Mouse (Mus musculus) monocyte, adult 5-6 weeks (primary cell): Measurements from ENCODE around the gene Gatad2b. TPM values are rescaled to one million over a fixed set of nuclear protein-coding genes. Genes with fewer than 3 reads are reported as not detected.
"Not testable (repeated sequence)": the region's sequence is repeated elsewhere in the genome, so short reads cannot be mapped to it uniquely, and the experiment has no call there.

Experiments used
- ATAC-seq: fragments of 153-309, 156-312 bp; replicated peaks from 2 replicates; pipeline ENCODE4 v1.8.0; 2017; ENCODE audit warnings: mild to moderate bottlenecking; ENCODE audit not compliant: low TSS enrichment, insufficient number of reproducible peaks, severe bottlenecking, poor library complexity, low FRiP score
- total RNA-seq: library from RNA; stranded (forward); fragments of 200-1000, 200-491, 200-594 nt; gene quantifications from 3 replicates; pipeline ENCODE4 v1.2.3, GENCODE M21; 2017

Gatad2b gene
- total RNA-seq, 1 experiment from 2014 or later, result 34.1 TPM

DNA sequence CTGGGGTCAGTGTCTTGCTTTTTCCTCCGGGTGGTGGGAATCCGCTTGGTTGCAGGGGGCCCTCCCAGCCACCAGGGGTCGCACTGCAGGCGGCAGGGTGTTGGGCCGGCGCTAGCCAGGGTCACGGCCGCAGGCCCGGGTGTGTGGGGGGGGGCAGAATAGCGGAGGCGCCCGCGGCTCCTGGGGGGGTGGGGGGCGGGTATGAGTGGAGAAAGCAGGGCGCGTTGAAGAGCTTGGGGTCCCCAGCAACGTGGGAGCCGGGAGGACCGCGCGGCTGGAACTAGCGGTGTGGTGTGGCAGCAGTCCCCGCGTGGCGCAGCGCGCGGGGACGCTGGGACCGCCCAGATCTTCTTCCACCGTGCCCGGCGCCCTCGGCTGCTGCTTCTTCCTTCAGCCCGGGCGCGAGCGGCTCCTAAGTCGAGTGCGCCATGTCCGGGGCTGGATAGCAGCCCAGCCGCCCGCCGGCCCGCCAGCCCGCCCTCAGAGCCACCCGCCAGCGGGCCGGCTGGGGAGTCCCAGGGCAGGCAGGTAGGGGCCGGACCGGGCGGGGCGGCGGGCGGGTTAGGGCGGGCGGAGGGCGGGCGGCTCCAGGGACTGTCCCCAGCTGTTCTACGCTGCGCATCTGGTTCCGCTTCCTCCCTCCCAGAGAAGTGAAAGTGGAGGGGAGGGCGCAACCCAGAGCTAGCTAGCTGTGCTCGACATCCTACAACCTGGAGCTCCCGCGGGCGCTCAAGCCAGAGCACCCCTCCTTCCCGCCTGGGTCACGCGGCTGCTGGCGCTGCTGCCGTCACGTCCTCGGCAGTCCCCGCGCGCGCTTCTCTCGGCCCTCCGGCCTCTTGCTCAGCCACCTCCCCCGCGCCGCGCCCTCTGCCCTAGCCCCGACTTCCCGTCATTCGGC lies 27.7 kb upstream of the Gatad2b start, which contains the start of gene Dennd4b:
Dennd4b (plus strand) TSS at position 152 of the 898 bp plus-strand sequence.
- peak; percentile 73 for ATAC-seq

DNA sequence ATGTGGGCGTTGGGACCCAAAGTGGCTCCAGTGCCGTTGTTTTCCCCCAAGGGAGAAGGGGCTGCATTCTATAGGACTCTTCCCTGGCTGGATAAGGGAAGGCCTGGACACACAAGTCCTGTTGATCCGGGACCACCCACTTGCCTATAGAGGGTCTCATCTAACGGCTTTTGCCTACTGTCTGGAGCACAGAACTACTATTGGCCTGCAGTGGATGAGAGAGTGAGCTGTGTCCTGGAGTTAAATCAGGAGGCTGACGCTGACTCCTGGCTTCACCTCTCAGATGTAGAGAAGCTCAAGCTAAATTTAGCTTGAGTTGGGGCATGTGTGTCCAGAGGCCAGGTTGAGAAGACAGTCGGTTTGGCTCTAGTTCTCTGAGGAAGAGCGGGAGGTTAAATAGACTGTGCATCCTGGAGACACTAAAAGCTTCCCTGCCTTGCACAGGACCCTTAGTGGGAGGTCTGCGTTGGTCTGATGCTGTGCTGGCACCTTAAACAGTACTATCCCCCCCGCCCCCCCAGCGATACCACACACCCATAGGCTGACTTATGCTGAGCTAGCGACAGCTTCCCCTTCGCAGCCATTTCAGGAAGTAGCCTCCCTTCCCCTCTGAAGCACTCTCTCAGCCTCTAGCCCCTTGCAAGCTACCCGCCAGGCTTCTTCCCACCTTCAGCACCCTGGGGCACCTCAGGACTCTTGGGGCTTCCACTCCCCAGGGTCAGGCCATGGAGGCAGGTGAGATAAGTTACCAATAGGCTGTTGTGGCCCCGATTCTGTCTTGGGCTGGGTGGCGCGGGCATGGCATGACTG lies 26.8 kb upstream of the Gatad2b start:
- ATAC-seq, result peak; percentile 41

DNA sequence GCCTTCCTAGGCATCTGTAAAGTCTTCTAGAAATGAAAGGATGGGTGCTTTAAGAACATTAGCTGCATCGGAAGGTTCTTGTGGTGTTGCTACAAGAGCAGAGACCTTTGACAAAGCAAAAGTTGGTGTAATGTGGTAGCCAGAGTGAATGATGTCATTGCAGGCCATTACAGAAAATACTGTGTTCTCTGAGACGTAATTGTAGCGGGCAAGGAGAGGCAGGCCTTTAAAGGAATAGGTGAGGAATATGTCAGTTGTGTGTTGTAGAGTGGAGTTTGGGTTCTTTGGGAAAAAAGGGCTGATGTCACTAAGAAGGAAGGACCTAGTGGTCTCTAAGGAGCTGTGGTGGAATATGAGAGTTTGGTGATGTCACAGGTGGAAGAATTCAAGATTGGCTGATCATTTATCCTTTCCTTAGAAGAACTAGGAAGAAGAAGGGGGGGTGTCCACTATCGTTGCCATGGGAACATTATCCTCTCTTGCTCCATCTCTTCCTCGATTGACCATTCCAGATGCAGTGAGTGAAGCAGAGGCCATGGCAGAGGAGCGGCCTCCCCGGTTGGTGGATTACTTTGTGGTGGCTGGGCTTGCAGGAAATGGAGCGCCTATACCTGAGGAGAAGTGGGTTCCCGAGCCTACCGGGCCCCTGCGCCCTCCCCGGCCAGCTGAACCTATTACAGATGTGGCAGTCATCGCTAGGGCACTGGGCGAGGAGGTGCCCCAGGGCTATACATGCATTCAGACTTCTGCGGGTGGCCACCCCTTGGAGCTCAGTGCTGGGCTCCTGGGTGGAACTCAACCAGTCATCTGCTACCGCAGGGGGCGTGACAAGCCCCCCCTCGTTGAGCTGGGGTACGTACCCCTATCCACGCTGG lies 25.8 kb upstream of the Gatad2b start:
- ATAC-seq, result no peak

DNA sequence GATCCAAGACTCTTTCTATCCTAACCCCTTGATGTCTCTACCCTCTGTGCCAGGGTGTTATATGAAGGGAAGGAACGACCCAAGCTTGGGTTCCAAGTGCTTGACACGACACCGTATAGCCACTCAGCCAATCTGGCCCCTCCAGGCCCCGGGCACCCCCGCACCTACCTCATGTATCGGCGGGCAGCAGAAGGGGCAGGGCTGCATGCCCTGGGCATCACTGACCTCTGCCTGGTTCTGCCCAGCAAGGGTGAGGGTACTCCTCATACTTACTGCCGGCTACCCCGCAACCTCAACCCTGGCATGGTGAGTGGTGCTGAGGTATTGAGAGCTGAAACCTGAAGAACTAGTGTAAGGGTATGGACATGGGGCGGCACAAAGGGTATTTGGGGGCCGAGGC lies 24.8 kb upstream of the Gatad2b start:
- no peak for ATAC-seq

DNA sequence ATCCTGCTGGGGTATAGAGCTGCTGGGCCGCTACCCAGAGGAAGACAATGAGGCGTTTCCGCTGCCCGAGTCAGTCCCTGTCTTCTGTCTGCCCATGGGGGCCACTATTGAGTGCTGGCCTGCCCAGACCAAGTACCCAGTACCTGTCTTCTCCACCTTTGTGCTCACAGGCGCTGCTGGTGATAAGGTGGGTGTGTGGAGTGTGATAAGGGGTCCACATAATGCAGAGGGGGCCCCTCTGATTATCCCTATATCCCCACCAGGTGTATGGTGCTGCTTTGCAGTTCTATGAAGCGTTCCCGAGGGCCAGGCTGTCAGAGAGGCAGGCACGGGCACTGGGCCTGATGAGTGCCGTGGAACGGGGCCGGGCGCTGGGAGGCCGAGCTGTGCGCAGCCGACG lies 24.0 kb upstream of the Gatad2b start:
- ATAC-seq, result no peak

DNA sequence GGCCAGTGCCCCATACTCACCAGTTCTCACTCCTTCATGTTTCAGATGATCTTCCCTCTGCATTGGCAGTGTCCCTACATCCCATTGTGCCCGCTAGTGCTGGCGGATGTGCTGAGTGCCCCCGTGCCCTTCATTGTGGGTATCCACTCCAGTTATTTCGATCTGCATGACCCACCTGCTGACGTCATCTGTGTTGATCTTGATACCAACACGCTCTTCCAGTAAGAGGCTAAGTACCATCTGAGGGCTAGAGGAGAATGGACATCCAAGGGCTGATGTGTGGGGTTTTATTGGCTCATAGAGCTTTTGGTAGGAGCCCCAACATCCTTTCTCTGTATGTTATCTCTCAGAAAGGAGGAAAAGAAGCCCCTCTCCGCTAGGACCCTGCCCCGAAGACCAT lies 22.2 kb upstream of the Gatad2b start:
- ATAC-seq, result no peak

DNA sequence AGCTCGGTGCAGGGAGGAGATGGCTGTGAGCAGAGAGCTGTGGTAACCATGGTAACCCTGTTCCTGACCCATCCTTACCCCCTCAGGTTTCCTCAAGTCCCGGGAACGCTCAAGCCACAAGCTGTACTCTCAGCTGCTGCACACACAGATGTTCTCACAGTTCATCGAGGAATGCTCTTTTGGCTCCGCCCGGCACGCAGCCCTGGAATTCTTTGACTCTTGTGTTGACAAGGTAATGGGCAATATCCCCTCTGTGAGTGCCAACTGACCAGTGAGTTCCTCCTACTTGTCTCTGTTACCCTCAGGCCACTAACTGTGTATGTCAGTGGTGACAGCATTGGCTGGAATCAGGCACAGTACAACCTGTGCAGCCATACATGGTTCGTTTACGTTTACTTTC lies 20.8 kb upstream of the Gatad2b start:
- ATAC-seq, result no peak

DNA sequence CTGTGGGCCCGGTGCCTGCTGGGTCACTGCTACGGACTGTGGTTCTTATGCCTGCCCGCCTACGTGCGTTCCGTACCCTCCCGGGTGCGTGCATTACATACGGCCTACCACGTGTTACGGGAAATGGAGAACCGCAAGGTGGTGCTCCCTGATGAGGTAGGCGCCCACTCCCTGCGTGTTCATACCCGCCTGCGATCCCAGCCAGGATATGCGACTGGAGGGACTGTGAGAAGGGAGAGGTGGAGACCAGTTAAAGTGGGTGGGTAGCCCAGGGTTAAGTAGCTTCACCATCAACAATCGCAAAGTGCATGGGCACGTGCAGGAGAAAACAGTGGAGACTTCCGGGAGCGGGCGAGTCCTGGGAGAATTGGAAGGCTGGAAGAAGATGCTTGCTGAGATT lies 19.1 kb upstream of the Gatad2b start:
- ATAC-seq, result no peak

DNA sequence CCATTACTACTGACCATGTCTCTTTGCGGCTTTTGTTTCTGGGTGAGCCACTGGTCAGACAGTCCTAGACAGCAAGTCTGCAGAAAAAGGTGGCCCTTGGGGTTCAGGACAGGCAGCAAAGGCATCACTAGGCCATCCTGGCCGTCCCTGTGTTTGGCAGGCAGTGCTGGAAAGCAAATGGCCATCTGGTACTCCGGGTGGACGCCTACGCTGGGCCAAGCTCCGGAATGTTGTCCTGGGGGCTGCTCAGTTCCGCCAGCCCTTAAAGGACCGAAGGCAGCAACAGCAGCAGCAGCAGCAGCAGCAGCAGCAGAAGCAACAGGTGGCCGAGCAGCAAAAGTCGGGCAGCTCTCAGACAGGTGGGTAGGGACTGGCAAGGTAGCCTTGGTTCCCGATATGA lies 17.7 kb upstream of the Gatad2b start:
- ATAC-seq, result no peak

DNA sequence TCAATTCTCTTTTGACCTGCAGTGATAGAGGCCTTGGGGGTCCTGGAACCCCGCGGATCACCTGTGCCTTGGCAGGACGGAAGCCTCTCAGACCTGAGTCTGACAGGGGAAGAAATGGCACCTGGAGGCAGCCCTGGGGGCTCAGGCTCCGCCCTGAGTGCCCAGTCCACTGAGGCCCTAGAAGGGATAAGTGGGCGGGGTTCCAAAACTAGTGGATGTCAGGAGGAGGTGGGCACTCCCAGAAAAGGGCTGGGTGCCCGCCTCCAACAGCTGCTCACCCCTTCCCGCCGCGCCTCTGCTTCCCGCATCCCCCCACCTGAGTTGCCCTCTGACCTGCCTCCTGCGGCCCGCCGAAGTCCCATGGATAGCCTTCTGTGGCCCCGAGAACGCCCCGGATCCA lies 16.1 kb upstream of the Gatad2b start:
- no peak for ATAC-seq

DNA sequence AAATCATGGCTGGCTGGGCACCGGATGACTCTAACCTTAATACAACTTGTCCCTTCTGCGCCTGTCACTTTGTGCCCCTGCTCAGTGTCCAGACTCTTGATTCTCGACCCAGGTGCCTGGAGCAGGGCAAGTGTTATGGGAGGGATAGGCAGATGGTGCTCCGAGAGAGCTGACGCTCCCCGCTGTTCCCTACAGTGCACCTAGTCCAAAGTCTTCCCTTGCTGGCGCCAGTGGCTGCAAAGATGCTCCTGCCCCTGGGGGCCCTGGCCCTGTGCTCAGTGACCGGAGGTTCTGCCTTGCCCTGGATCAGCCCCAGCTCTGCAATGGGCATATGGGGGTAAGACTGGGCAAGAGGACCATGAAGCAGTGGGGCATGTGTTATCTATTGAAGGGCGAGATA lies 15.2 kb upstream of the Gatad2b start:
- ATAC-seq, result no peak

DNA sequence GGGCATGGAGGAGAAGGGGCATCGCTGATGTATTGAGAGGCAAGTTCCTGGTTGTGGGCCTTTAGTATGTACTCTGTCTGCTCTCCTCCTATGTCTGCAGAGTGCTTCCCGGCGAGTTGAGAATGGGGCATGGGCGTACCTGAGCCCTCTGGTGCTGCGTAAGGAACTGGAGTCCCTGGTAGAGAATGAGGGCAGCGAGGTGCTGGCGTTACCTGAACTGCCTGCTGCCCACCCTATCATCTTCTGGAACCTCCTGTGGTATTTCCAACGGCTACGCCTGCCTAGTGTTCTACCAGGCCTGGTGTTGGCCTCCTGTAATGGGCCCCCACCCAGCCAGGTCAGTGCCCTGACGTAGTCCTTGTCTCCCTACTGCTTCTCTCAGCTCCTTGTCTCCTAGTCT lies 14.8 kb upstream of the Gatad2b start:
- ATAC-seq, result no peak

DNA sequence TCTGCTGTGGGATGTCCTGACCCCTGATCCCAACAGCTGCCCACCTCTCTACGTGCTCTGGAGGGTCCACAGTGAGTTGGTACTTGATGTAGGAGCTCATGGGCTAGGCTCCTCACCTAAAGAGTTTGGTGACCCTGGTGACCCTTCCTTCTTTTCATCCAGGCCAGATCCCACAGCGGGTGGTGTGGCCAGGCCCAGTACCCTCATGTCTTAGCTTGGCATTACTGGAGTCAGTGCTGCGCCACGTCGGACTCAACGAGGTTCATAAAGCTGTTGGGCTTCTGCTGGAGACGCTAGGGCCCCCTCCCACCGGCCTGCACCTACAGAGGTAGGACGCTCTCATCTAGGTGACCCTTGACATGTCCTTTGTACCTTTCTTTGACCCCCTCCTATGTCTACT lies 13.8 kb upstream of the Gatad2b start:
- ATAC-seq, result no peak

DNA sequence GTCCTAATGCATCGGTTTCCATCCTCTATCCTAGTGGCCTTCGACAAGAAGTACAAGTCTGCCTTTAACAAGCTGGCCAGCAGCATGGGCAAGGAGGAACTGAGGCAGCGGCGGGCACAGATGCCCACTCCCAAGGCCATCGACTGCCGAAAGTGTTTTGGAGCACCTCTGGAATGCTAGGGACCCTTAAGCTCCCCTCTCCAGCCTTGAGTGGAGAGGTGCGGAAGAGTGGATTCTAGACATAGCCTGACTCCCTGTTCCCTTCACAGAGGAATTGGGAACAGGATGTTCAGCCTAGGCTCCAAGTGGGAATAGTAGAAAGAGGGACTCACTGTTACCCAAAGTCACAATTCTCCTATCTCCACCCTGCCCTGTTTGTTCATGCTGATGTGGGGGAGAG lies 13.2 kb upstream of the Gatad2b start:
- ATAC-seq, result no peak

DNA sequence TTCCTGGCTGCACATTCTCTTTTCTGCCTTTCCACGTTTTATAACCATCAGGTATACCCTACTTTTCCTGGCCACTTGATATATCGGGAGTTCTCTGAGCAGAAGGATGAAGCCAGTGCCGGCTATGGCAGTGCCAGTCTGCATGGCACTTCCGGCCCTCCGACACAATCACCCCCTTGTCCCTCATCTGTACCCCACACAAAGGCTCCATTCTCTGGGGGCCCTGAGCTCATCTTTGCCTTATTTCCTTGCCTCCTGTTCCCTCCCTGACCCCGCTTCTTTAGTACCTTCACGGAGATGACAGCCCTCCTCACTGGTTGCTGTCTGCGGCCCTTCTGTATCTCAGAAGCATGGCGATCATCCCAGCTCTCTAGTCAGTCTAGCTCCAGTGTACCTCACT lies 12.3 kb upstream of the Gatad2b start:
- no peak for ATAC-seq

DNA sequence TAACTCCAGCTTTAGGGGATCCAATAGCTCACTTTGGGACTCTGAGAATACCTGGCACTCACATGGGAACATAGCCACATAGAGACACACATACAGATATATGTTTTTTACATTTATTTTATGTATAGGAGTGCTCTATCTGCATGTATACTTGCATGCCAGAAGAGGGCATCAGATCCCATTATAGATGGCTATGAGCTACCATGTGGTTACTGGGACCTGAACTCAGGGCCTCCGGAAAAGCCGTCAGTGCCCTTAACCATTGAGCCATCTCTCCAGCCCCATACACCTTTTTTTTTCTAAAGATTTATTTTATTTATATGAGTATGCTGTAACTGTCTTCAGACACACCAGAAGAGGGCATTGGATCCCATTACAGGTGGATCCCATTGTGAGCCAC lies 8.8 kb upstream of the Gatad2b start:
- ATAC-seq, result no peak

DNA sequence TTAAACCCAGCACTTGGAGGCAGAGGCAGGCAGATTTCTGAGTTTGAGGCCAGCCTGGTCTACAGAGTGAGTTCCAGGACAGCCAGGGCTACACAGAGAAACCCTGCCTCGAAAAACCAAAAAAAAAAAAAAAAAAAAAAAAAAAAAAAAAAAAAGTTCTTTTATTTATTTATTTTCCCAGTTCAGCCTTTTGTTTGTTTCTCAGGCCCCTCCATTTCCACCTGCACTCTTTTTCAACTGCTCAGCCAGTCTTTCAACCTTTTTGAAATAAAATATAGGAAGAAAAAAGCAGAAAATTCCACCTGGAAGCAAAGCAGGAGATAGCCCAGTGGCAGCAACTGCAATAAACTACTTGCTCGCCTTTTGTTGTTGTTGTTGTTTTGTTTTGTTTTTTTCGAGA lies 3.6 kb upstream of the Gatad2b start:
- ATAC-seq, result not testable (repeated sequence)

DNA sequence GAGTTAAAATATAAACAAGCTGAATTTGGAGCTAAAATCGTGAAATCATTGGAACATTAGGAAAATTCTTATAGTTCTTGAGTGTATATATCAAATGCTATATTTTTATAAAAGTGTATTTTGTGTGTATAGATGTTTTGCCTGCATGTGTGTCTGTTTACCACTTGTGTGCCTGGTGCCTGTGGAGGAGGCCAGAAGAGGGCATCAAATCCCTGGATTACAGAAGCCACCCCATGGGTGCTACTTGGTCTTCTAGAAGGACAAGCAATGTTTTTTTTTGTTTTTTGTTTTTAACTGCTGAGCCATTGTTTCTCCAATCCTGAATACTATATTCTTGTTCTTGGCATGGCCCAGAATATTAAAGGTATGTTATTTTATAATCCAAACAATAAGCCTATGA lies 2.4 kb upstream of the Gatad2b start:
- no peak for ATAC-seq

DNA sequence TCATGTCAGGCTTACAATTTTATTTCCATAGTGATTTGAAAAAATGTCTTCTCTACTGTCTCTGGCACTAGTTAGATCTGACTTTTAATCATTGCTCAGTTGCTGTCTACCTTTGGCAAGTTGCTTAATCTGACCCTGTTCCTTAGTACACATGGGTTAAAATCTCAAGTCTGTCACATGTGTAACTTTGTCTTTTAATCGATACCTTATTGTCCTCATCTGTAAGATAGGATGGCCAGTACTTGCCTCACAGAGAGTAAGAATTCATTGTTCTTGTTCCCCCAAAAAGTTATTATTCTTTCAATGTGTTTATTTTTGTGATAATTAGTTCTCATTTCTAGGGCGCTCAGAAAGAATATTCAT lies 1.0 kb upstream of the Gatad2b start:
- no peak for ATAC-seq
